Mouse (Mus musculus) urinary bladder, postnatal 36 days (tissue): Measurements from ENCODE around the gene Eef1a2.

Experiments
- DNase-seq, 2 experiments: peaks; one replicate each; pipeline ENCODE4 v3.0.0; 2022; ENCODE audit warnings: low spot score in 2 of 2, mixed read lengths in 1 of 2

Eef1a2 gene

DNA sequence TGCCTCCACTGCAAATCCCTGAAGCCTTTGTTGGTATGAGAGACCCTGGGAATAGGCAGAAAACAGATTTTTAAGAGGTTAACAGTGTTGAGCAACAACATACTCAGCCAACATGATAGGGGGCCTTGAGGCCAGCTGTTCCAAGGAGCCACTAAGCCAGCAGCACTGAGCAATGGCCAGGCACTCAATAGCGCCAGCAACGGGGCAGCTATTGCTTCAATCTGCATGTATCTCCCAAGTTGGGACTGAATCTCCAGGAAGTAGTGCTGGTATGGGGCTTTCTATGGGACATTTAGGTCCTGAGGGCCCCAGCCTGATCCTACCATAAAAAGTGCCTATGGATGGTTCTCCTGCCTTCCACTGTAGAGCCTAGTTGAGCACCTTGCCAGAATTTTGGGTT, 1.7 kb upstream of the Eef1a2 start:
- no peak for DNase-seq

DNA sequence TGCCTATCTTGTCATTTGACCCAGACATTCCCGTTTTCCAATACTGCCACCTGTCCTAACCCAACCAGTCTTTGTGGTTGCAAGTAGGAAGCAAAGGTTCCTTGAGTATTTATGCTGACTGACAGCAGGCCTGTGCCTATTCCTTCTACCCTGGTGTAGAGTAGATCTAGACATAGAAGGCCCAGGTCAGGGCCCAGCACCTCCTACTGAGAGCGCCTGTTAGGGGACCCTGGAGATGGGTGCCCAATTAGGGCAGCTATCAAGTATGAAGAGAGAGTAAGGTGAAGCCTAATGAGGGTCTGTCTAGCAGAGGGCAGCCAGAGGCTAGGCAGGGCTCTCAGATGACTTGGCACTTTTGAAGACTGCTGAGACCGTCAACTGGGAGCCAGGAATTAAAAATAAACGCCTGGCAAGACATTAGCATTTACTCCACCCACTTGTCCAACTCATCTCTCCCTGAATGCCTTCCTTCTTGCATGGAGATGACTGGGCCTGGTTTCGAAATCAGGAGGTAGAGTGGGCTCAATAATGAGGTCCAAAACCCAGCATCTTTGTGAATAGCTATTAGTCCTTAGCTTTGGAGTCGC, 995 bp upstream of the Eef1a2 start:
- no peak for DNase-seq

DNA sequence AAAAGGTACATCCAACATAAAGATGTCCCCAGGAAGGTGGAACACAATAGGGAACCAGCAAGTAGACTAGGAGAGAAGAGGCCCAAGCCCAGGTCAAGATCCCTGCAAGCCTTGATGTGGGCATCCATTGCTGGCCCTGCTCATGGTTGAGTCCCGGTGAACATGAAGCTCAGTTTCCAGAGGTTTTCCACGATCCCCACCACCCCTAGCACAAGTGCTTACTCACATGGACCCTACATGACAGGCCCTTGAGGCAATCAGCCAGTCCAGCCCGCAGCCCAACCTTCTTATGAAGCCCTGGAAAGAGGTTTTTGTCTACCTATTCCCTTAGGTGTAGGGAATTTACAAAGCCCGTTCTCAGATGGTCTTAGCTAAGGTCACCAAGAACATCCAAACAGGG, 366 bp upstream of the Eef1a2 start:
- no peak for DNase-seq

- DNase-seq: no peak
Measured at GRCm38 (mm10) chr2:181155801-181156200, 1.0 kb downstream of the Eef1a2 start.

DNA sequence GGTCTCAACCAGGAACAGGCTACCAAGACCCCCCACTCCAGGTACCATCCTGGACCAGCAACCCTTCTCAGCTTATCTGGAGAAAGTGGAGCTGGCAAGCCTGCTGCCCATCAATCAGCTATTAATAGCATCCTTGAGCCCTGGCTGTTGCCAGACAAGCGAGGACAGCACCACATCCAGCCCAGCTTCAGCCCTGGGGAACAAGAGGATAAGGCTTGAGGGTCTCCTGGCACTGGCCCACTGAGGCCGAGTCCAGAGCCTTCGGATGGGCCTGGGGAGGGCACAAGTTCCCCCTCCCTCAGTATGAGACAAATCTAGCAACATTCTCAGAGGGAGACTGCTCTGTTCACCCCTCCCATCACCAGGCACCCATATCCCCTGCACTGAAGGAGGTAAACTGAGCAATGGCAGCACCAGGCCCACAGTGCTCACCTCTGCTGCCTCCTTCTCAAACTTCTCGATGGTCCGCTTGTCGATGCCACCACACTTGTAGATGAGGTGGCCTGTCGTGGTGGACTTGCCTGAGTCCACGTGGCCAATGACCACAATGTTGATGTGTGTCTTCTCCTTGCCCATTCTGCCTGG, 1.9 kb downstream of the Eef1a2 start:
- DNase-seq: no peak

GRCm38 (mm10) chr2:181154361-181154760, 2.5 kb downstream of the Eef1a2 start:
- DNase-seq: no peak

- no peak for DNase-seq
Measured at GRCm38 (mm10) chr2:181153837-181154236, 3.0 kb downstream of the Eef1a2 start.

DNA sequence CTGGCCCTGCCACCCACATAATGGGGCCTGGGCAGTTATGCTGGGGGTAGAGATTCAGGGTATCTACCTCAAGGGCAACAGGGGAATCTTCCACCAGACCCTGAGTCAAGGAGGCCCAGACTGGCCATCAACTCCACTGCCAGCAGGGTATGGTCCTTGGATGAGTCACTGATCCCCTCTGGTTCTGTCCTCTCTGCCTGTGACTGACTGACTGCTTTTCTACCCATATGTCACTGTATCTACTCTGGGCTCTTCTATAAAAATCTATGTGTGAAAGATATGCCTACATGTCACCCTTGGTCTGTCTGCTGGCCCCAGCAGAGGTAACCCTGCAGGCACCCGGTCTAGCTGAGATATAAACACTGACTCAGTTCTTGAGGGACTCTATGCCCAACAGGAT, 3.7 kb downstream of the Eef1a2 start:
- DNase-seq: no peak

- no peak for DNase-seq
Measured at GRCm38 (mm10) chr2:181152701-181153100, 4.1 kb downstream of the Eef1a2 start.

DNA sequence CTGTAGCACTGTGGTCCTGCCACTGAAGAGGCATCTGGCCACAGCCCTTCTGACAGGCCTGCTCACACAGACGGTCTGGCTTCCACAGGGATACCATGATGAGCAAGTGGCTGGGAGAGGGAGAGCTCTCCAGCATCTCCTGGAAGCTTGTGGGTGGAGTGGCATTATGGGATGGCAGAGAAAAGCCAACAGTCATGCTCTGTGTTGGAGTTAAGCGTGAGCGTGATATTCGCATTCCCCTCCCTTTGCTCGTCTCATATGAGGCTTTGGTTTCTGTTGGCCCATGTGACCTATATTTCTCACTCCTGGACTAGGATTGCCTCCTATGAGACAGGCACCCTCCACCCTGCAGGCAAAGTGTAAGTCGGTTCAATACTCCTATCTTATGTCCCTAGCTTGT, 6.5 kb downstream of the Eef1a2 start:
- no peak for DNase-seq

- no peak for DNase-seq
Measured at GRCm38 (mm10) chr2:181148318-181148955, 8.4 kb downstream of the Eef1a2 start.

DNA sequence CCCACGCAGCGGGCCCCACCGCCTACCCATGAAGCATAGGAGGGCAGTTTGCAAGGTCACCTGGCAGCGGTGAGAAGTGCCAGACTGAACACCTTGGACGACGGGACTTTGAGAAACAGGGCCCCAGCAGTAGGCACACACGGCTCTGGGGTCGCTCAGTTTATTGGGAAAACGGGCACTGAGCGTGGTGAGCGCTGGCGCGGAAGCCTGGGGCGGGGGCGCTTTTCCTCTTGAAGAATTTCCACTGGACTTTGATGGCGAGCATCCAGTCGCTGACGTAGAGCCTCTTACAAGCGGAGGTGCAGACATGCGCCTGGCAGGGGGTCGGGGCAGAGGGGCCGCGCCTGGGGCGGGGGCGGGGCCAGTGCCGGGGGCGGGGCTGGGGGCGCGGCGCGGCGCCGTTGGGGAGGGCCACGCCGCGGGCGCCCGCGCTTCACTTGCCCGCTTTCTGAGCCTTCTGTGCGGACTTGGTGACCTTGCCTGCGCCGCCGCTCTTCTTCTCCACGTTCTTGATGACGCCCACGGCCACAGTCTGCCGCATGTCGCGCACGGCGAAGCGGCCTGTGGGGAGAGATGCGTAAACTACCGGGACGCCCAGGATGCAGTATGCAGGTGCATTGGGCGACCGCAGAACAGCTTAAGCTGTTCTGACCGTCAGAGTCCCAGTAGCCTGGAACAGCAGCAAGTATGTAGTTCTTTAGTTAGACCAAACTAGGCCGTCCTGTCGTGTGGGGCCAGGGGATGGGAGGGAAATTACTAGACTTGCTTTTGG, 9.1 kb downstream of the Eef1a2 start:
- DNase-seq: no peak

GRCm38 (mm10) chr2:181146976-181147545, 9.8 kb downstream of the Eef1a2 start:
- DNase-seq: no peak

- no peak for DNase-seq
Measured at GRCm38 (mm10) chr2:181144675-181145074, 12.1 kb downstream of the Eef1a2 start.

DNA sequence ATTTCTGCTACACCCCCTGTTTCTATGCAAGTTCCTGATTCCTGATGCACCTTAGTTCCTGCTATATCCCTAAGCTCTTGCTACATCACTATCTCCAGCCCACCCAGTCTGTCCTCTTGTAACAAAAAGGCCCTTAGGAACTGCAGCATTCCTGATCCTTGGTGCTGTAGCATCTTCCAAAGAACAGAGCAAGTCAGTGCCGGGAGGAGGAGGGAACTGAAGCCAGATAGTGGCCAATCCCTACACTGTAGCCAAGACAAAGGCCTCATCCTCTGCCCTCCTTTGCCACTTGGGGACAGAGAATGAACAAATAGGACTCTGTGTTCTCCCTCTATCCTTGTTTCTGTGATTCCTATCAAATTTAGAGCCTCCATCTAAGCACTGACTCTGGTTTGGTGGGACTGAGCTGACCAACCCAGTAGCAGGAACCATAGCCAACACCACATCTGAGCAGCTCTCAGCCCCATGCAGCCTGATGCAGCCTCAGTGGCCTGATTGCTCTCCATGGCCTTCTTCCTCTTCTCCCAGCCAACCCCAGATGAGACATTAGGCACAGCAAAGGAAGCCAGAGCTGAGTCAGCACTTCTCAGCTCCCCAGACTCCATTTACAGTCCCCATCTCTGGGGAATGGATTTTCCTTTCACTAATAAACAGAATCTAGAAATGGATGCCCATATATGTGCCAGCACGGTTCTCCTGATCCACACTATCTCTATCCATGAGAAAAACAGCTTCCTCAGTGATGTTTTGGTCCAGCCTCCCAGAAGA, 13.1 kb downstream of the Eef1a2 start:
- DNase-seq: no peak

- DNase-seq: no peak
Measured at GRCm38 (mm10) chr2:181142703-181143135, 14.1 kb downstream of the Eef1a2 start.

DNA sequence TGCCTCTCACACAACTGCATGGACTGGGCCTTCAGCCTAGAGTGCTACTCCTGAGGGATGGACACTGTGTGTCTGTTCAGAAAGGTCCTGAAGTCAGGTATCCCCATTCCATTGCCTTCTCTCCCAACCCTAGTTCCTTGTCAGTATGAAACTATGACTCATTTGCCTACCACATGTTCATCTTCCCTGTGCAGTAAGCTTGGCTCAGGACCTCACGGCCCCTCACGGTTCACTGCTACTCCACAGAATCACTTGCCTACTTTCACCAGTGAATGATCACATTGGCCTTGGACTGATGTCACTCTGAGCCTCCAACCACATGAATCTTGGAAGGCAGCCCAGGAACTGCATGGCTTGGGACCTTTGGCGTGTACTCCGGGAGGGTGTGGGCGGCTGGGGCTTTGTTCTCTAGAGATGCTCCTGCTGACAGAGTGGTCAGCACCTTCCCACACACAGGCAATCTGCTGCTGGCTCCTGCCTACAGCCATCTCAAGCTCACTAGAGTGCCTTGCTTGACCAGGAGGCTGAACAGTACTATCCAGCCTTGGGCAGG, 17.1 kb downstream of the Eef1a2 start:
- no peak for DNase-seq

- no peak for DNase-seq
Measured at GRCm38 (mm10) chr2:181136934-181137333, 19.9 kb downstream of the Eef1a2 start.

DNA sequence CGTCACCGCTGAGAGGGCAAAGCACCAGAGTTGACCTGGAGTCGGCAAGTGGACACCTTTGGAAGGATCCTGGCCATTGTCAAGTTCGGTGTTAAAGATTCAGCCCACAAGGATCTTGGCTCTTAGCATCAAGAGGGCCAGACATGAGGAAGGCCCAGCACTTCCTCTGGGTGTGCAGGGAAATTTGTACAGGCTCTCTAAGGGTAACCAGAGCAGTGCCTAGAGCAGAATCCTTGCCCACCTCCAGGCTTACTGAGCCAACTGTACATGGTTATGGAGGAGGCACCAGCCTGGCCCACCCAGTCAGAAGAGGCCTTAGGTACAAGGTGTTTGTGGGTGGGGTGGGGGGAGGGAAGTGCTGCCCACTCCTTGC, 21.4 kb downstream of the Eef1a2 start:
- no peak for DNase-seq

GRCm38 (mm10) chr2:181134591-181135445, 22.0 kb downstream of the Eef1a2 start, which contains the start of gene Kcnq2:
Gene Kcnq2 (minus strand): TSS chr2:181135300.
- DNase-seq: no peak
